Mouse (Mus musculus) hindbrain, postnatal 0 days (tissue): ENCODE measurements around the gene Klrb1c. TPM values are rescaled to one million over a fixed set of nuclear protein-coding genes. Genes with fewer than 3 reads are reported as not detected.
A peak's percentile ranks its signal among the peaks of the same experiment; 100 is the strongest.

ENCODE experiments used
- ATAC-seq: fragments of 200-750 bp; cut with Nextera tagmentation; 2 replicates; pipeline ENCODE4 v1.8.0; 2017; ENCODE audit warnings: mild to moderate bottlenecking, moderate TSS enrichment, moderate library complexity
- DNase-seq: peaks from one replicate; pipeline ENCODE4 v3.0.0-alpha.2; 2015; ENCODE audit warnings: low spot score
- H3K27ac ChIP-seq: fragments of 300-500 bp; sonication (generic); 2 replicates; pipeline ENCODE4 v1.5.1; 2014; ENCODE audit warnings: mild to moderate bottlenecking
- H3K27me3 ChIP-seq: fragments of 300-500 bp; sonication (generic); 2 replicates; pipeline ENCODE4 v1.6.1; 2014; ENCODE audit warnings: low read length, mixed read lengths; ENCODE audit not compliant: insufficient read depth
- H3K36me3 ChIP-seq: fragments of 300-500 bp; sonication (generic); 2 replicates; pipeline ENCODE4 v1.6.1; 2014; ENCODE audit warnings: low read length, mixed read lengths; ENCODE audit not compliant: insufficient read depth
- H3K4me1 ChIP-seq: fragments of 300-500 bp; sonication (generic); 2 replicates; pipeline ENCODE4 v1.6.1; 2014; ENCODE audit warnings: antibody characterized with exemption, low read length, mixed read lengths; ENCODE audit not compliant: insufficient read depth
- H3K4me2 ChIP-seq: fragments of 300-500 bp; sonication (generic); 2 replicates; pipeline ENCODE4 v1.6.1; 2014; ENCODE audit warnings: low read depth, mild to moderate bottlenecking, low read length, moderate library complexity, mixed read lengths
- H3K4me3 ChIP-seq: fragments of 300-500 bp; sonication (generic); 2 replicates; pipeline ENCODE4 v1.5.1; 2014; ENCODE audit warnings: low read length
- H3K9ac ChIP-seq: fragments of 300-500 bp; sonication (generic); replicated peaks from 2 replicates; pipeline ENCODE4 v1.6.1; 2014; ENCODE audit warnings: mild to moderate bottlenecking, low read length, moderate library complexity, mixed read lengths
- H3K9me3 ChIP-seq: fragments of 300-500 bp; sonication (generic); 2 replicates; pipeline ENCODE4 v1.6.1; 2016; ENCODE audit warnings: low read length, mixed read lengths
- CTCF ChIP-seq: IDR thresholded peaks from 2 replicates; pipeline ENCODE4 v1.5.1; 2016; ENCODE audit warnings: antibody characterized with exemption, control low read depth, low read depth
- WGBS: fragments of 180-500 bp; shearing (Covaris S2); extraction: QIAGEN DNeasy Blood & Tissue Kit; methylation state at CpG from one replicate; pipeline ENCODE4 v1.1.7; 2014; 5-methylcytosine and 5-hydroxymethylcytosine counted together
- polyA plus RNA-seq: library from polyadenylated mRNA; unstranded; fragments of >200 nt; fragmentation: Nextera tagmentation; extraction: Ambion mirVana; gene quantifications from 2 replicates; pipeline ENCODE4 v1.2.1, GENCODE M21; 2015
- total RNA-seq: library from RNA; depleted of rRNA; stranded (reverse); fragments of >200 nt; gene quantifications from 2 replicates; pipeline ENCODE4 v1.2.3, GENCODE M21; 2014

Gene Klrb1c
- total and polyA plus RNA-seq, 2 experiments from 2014 or later = 0.10 to 0.13 TPM

DNA sequence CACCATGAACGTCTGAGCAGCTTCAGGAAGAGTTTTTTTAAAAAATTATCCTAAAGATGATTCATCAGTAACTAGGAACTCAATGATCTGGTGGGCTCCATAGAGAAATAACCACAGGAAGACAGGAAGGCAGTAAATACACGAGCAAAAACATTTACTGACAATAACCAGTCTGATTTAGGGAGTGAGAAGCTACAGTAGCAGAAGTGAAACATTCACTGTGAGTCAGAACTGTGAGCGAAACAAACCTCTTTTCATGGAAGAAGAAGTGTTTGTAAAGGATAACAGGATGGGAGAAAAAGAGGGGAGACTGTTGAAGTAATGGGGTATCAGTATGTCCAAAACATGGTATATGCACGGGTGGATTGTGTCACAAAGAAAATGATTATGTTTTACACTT, 40.8 kb upstream of the Klrb1c start:
- Histone ChIP-seq H3K4me2 (no peak overlapping the region), H3K9me3 (no peaks in the 10 kb centered on the region), H3K9ac (no peak overlapping the region), H3K4me3 (no peak overlapping the region), H3K27ac (no peak overlapping the region), H3K36me3 (no peaks in the 10 kb centered on the region), H3K4me1 (no peaks in the 10 kb centered on the region), H3K27me3 (no peaks in the 10 kb centered on the region)
- DNase-seq (no peak), ATAC-seq (no peak)
- TF ChIP-seq CTCF = no peak
- 69% methylated on average over 4 of the region's 4 CpGs for WGBS

DNA sequence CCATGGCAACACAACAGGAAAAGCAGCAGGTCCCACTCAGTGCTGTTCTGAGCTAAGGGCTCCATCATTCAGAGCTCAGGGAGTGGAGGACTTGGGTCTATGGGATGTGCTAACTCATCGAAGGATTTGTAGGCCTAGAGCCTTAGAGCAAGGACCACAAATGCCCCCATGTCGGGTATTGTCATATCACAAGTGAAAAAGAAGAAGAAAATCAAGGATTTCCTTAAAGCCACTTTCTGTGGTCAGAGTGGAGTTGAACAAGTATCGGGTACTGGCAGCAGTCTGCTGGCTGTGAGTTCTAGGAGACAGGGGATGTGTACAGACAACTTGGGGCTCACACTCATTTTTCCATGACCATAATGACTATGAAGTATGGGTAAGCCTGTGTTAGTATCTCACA, 37.8 kb upstream of the Klrb1c start:
- DNase-seq = no peak
- H3K4me3 ChIP-seq = no peak overlapping the region
- H3K9me3 ChIP-seq = no peaks in the 10 kb centered on the region
- no peaks in the 10 kb centered on the region for H3K27me3 ChIP-seq
- H3K4me2 ChIP-seq = no peak overlapping the region
- TF ChIP-seq CTCF = no peak
- H3K36me3 ChIP-seq = no peaks in the 10 kb centered on the region
- H3K4me1 ChIP-seq = no peaks in the 10 kb centered on the region
- no peak for ATAC-seq
- WGBS = 88% methylated on average over 3 of the region's 3 CpGs
- no peak overlapping the region for H3K9ac ChIP-seq
- H3K27ac ChIP-seq = no peak overlapping the region

DNA sequence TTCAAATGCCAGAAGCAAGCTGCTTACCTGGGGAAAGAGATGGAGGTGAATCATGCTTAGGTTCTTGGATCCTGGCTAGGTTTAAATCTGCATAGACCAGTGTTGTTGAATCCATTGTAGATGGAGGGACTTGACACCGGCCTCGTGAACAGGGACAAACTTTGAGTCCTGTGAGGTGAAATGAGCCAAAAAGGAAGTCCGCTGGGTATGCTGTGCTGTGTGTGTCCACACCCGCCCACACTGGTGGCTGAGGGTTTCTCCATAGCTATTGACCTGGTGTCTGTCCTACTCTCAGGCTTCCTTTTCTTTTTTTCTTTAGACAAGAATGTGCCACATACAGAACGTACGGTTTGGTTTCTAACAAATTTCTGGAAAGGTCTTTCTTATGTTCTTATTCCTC, 37.1 kb upstream of the Klrb1c start, which contains the start of the genes Gm44511 and Klrb1b:
Gene Gm44511 (minus strand): TSS at position 184 of the 400 bp plus-strand sequence.
Gene Klrb1b (minus strand): TSS at position 200 of the 400 bp plus-strand sequence.
- 84% methylated on average over 6 of the region's 6 CpGs for WGBS
- no peaks in the 10 kb centered on the region for H3K4me1 ChIP-seq
- ATAC-seq = no peak
- no peaks in the 10 kb centered on the region for H3K27me3 ChIP-seq
- H3K27ac ChIP-seq = no peak within 1 kb of the TSS
- H3K36me3 ChIP-seq = no peaks in the 10 kb centered on the region
- no peak within 1 kb of the TSS for H3K4me3 ChIP-seq
- no peak within 1 kb of the TSS for H3K9ac ChIP-seq
- no peak within 1 kb of the TSS for H3K4me2 ChIP-seq
- H3K9me3 ChIP-seq = no peaks in the 10 kb centered on the region
- no peak for TF ChIP-seq CTCF
- DNase-seq = no peak

DNA sequence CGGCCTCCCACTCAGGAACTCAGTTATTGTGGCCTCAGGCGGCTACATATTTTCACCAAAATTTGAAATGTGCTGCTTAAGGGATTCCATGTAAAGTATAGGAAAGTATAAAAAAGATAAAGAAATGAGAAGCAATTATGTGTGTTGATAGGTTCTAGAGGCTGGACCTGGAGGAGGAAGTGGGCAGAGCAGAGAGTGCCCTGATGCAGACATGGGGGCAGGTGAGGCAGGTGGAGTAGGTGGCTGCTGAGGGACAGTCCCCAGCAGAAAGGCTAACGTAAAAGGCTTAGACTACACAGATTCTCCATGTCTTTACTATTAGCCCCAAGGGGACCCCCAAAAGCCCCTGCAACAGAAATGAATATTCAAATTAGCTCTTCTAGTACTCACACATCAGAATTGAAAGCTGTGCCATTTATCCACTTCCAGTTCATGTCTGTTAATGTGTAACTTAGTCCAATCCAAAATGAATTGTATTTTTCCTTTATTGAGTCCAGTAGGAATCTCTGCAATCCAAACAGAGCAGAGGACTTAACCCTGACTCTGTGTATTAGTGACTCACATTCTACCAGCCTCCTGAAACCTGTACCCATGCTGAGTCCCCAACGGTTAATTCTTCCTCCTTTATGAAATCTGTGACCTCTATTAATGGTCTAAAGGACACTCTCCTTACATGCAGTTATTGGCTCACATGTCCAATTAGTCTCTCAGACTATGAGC, 29.2 kb upstream of the Klrb1c start:
- no peak overlapping the region for H3K27ac ChIP-seq

DNA sequence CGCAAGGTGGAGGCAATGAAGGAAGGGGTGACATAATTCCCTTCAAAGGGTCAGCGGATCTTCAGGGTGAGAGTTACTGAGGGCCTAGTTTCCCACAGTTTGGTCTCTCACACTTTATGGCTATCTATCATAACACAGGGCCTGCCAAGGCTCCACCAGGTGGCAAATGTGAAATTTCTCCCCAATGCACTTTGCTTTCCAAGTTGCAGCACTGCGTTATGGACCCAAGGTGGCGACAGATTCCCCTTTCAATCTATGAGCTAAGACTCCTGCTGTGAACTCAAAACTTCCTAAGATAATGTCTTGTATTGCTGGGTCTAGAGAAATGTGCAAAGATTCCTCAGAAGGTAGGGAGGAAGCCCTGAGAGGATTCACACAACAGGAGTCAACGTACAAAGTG, 19.5 kb upstream of the Klrb1c start:
- peak; percentile 74 for DNase-seq
- no peaks in the 10 kb centered on the region for H3K9me3 ChIP-seq
- no peak for ATAC-seq
- WGBS = 88% methylated on average over 5 of the region's 5 CpGs
- H3K4me3 ChIP-seq = no peak overlapping the region
- no peak overlapping the region for H3K27ac ChIP-seq
- no peak overlapping the region for H3K4me2 ChIP-seq
- no peak overlapping the region for H3K9ac ChIP-seq
- no peaks in the 10 kb centered on the region for H3K27me3 ChIP-seq
- TF ChIP-seq CTCF = peak; percentile 72
- H3K36me3 ChIP-seq = no peaks in the 10 kb centered on the region
- no peaks in the 10 kb centered on the region for H3K4me1 ChIP-seq

More for the DNA sequence above, 29.2 kb upstream of the Klrb1c start:
- Histone ChIP-seq H3K4me2 (no peak overlapping the region), H3K27me3 (no peaks in the 10 kb centered on the region), H3K4me1 (no peaks in the 10 kb centered on the region), H3K9ac (no peak overlapping the region), H3K36me3 (no peaks in the 10 kb centered on the region), H3K9me3 (no peaks in the 10 kb centered on the region), H3K4me3 (no peak overlapping the region)
- ATAC-seq (no peak), DNase-seq (no peak)
- WGBS = 73% methylated on average over 4 of the region's 4 CpGs
- no peak for TF ChIP-seq CTCF

DNA sequence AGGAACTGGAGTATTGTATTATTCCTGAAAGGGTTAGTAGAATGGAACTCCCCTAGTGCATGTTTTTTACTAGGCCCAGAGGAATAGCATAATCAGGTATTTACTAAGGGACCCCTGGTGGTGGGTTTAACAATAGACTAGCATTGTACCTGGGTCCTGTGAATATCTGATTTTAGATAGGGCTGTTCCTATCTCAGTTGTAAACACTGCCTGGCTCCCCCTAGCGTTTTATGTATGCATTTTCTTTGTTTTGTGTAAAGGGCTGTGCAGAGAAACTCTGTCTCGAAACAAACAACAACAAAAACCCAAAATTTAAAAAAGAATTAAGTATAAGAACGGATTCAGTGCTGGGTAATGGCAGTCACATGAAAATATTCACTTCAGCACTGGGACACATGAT, 18.0 kb upstream of the Klrb1c start:
- Histone ChIP-seq H3K36me3 (no peaks in the 10 kb centered on the region), H3K4me2 (no peak overlapping the region), H3K27me3 (no peaks in the 10 kb centered on the region), H3K4me3 (no peak overlapping the region), H3K9ac (no peak overlapping the region), H3K4me1 (no peaks in the 10 kb centered on the region), H3K9me3 (no peaks in the 10 kb centered on the region), H3K27ac (no peak overlapping the region)
- 70% methylated on average over 3 of the region's 3 CpGs for WGBS
- DNase-seq = peak; percentile 41
- TF ChIP-seq CTCF = peak; percentile 52
- no peak for ATAC-seq
